Mouse (Mus musculus) testis, adult 2 months (tissue): ENCODE measurements around the gene Spata32. TPM values are rescaled to one million over a fixed set of nuclear protein-coding genes. Genes with fewer than 3 reads are reported as not detected.
A peak's percentile ranks its signal among the peaks of the same experiment; 100 is the strongest.

Source experiments
- H3K27ac ChIP-seq: fragments of 200-500 bp; 2 replicates; pipeline ENCODE4 v1.5.1; 2012; ENCODE audit warnings: low read depth, low read length; ENCODE audit not compliant: control insufficient read depth, insufficient read depth
- H3K27me3 ChIP-seq: fragments of 200-500 bp; 2 replicates; pipeline ENCODE4 v1.6.1; 2012; ENCODE audit warnings: mild to moderate bottlenecking, low read length, moderate library complexity; ENCODE audit not compliant: control insufficient read depth, insufficient read depth
- H3K36me3 ChIP-seq: fragments of 200-500 bp; 2 replicates; pipeline ENCODE4 v1.6.1; 2012; ENCODE audit warnings: mild to moderate bottlenecking, low read length; ENCODE audit not compliant: control insufficient read depth, insufficient read depth
- H3K4me1 ChIP-seq: fragments of 200-500 bp; 2 replicates; pipeline ENCODE4 v1.6.1; 2012; ENCODE audit warnings: low read length; ENCODE audit not compliant: control insufficient read depth, insufficient read depth
- H3K4me3 ChIP-seq: fragments of 200-500 bp; 2 replicates; pipeline ENCODE4 v1.5.1; 2012; ENCODE audit warnings: low read depth, mild to moderate bottlenecking, low read length, moderate library complexity, mixed read lengths; ENCODE audit not compliant: control insufficient read depth
- CTCF ChIP-seq: fragments of 200-500 bp; IDR thresholded peaks from 2 replicates; pipeline ENCODE4 v1.5.1; 2012; ENCODE audit warnings: low read depth, mild to moderate bottlenecking, inconsistent platforms, low read length, moderate library complexity; ENCODE audit not compliant: control insufficient read depth, insufficient read depth, insufficient replicate concordance
- POLR2A ChIP-seq: fragments of 200-500 bp; IDR thresholded peaks from 2 replicates; pipeline ENCODE4 v1.6.1; 2012; ENCODE audit warnings: low read depth, mild to moderate bottlenecking, inconsistent platforms, low read length, moderate library complexity; ENCODE audit not compliant: control insufficient read depth
- polyA plus RNA-seq: library from polyadenylated mRNA; depleted of rRNA; stranded (reverse); fragments of >200 nt; gene quantifications from 2 replicates; pipeline ENCODE4 v1.2.3, GENCODE M21; 2012; rRNA removed

Gene Spata32
- 142 and 168 TPM in 2 replicates for polyA plus RNA-seq

DNA sequence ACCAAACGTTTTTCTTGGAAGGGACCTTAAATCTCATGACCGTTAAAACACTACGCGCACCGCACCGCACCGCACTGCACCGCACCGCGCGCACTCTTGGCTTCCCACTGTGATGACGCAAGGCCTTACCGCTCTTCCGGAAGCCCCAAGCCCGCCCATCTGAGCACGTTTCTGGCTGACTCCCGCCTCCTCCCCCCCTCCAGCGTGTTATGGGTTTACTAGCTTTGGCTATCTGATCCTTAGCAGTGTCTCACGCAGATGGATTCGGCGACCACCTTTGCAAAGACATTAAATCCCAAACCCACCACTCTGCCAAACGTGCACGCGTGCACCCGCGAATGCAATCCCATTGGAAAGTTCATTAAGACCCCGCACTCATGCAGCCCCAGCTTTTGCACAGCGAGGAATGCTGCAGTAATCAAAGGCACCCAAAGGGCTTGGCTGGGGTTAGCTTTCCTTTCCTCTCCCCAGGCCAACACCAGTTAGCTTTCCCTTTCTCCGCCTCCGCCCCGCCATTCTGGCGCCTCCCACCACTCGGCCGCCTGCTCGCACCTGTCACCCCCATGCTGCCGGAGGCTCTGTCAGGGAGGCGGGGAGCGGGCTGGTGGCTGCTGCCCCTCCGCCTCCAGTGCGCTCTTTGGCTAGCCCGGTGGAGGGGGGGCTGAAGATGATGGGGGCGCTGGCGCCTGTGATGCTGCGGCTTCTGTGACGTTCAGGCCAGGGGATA lies at the start of gene Spata32:
Spata32 (minus strand) TSS at position 643 of the 727 bp plus-strand sequence.
- no peak for TF ChIP-seq CTCF
- peak; percentile 74; the same call in 1 of the 2 replicates for TF ChIP-seq POLR2A
- Histone ChIP-seq H3K4me1 (peaks cover 2% of the 10 kb centered on the region; the same call in 1 of the 2 replicates), H3K36me3 (no peaks in the 10 kb centered on the region), H3K27me3 (no peaks in the 10 kb centered on the region), H3K4me3 (peak within 1 kb of the TSS; percentile 78), H3K27ac (no peak within 1 kb of the TSS)

DNA sequence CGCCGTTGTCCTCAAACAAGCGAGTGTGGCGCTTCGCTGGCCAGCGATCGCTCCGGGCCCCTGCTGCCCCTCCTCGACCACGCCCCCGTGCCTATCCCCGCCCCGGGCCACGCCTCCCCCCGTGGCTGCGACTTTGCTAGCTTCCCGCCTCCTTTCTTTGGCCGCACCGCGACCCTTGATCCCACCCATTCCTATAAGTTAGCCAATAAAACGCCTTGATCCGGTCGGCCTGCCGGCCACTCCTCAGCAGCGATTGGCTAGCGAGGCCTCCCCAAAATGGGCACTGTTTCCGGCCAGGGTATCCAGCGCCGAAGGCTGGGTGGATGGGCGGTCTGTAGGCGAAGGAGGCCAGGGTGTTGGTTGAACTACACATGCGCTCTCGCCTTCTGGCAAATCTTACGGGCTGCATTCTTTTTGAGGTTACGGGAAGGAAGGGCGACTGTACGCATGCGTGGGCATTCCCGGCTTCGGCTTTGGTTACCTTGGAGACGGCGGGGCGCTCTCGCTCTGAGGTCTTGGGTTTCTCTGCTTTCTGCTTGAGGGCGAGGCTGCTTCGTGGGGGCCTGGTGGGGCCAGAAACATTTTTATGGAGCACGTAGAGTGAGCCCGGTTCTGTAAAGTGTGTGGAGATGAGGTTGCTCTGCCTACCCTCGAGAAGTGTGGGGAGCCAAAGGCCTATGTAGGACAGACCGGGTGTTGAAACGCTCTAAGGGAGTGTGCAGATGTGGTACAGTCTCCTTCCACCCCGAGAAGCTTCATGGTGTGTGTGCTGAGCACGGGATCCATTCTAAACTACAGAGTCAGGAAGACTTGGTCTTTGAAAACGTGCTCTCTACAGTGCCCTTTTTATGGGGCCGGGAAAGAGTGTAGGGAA lies 49.4 kb upstream of the Spata32 start, which contains the start of gene Map3k14:
Map3k14 (minus strand) TSS at position 127 of the 874 bp plus-strand sequence.
- H3K36me3 ChIP-seq: no peaks in the 10 kb centered on the region
- H3K4me3 ChIP-seq: peak within 1 kb of the TSS; percentile 81
- peaks cover 9% of the 10 kb centered on the region for H3K4me1 ChIP-seq
- H3K27me3 ChIP-seq: no peaks in the 10 kb centered on the region
- TF ChIP-seq CTCF: no peak
- peak; percentile 68 for TF ChIP-seq POLR2A
- peak within 1 kb of the TSS; percentile 83 for H3K27ac ChIP-seq

DNA sequence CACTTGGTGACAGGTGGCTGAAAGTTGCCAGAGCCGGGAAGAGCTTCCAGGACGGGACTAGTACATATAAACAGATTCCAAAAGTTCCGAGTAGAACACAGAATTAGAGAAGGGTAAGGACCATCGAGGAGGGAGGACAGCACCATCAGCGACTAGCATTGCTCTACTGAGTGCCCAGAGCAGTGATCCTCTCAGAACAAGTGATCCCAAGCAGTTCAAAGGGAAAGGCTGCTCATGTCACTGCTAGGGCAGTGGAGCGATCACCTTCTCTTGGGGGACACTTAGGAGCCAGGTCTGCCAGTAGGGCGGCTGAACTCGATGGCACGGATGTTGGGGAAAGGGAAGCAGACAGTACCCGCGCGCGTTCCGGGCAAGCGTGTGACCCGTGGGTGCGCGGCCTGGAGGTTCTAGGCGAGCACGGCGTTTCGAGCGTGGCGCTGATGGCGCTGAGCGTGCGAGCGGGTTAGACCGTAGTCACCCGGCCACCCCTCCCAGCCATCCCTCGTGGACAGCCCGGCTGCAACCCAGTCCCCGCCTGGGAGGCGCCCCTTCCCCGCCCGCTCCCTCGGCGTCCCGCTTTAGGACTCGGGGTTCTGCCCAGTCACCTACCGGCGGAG lies 48.6 kb upstream of the Spata32 start:
- Histone ChIP-seq H3K27ac (peak overlapping the region; percentile 61), H3K4me3 (peak overlapping the region; percentile 81), H3K36me3 (no peaks in the 10 kb centered on the region), H3K4me1 (peaks cover 9% of the 10 kb centered on the region), H3K27me3 (no peaks in the 10 kb centered on the region)
- TF ChIP-seq CTCF: 0 out of 2 replicates have a peak, but pooled peaks have one; percentile 3
- TF ChIP-seq POLR2A: no peak

DNA sequence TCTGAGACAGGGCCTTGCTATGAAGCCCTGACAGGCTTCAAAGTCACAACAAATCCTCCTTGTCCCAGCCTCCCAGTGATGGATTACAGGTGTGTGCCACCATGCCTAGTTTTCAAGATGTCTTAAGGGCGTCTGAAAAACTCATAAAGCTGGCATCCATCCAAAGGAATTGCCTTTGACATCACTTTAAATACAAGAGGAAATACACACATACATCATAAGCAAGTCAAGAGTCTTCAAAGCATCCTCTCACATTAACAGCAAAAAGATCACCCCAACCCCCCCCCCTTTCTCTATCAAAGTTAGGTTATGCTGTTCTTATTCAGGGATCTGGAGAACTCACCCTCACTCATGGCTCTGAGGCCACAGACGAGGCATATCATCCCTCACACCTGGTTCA lies 47.6 kb upstream of the Spata32 start:
- H3K36me3 ChIP-seq: no peaks in the 10 kb centered on the region
- no peak overlapping the region for H3K27ac ChIP-seq
- TF ChIP-seq POLR2A (no peak), CTCF (no peak)
- H3K4me3 ChIP-seq: no peak overlapping the region; the same call in 1 of the 2 replicates
- no peaks in the 10 kb centered on the region for H3K27me3 ChIP-seq
- peaks cover 9% of the 10 kb centered on the region for H3K4me1 ChIP-seq

DNA sequence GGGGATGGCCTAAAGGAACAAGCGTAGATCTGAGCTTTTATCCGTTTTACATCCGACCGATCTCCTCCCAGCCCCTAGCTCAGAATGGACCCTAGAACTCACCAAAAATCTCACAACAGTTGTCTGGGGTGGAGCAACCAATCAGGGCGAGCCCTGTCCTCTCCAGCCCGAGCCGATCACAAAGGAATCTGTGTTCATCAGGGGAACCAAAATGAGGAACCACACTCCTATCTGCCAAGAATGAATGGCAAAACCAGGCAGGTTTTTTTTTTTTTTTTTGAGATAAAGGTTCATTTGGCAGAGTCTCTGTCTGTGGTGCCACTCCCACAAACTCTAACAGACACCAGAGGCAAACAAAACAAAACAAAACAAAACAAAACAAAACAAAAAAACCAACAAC lies 47.0 kb upstream of the Spata32 start:
- Histone ChIP-seq H3K4me3 (no peak overlapping the region), H3K36me3 (no peaks in the 10 kb centered on the region), H3K27me3 (no peaks in the 10 kb centered on the region), H3K27ac (no peak overlapping the region), H3K4me1 (peaks cover 9% of the 10 kb centered on the region)
- TF ChIP-seq POLR2A (no peak), CTCF (no peak)

DNA sequence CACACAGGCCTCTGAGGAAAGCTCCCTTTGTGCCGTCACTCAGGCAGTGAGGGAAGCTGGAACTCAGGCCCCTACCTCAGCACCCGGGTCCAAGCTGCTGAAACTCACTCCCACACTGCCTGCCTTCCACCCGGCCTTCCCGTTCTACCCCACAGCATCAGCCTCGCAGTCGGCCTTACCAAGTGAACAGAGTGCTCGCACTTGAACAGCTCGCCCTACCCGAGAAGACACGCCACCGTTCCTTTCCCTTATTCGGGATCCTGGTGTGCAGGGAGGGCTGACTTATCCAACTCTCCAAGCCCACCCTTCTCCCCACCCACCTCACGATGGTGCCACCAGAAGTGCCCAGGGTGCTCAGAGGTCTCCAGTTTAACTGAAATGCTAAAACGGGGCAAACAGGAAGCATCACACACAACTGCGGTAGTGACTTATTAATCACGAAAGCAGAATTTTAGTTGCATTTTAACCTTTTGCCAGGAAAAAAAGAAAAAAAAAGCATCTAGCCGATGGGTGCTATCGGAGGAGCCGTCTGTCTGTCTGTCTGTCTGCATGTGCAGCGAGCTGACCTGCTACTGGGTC lies 46.3 kb upstream of the Spata32 start:
- Histone ChIP-seq H3K27ac (no peak overlapping the region), H3K4me1 (peaks cover 9% of the 10 kb centered on the region), H3K36me3 (no peaks in the 10 kb centered on the region), H3K27me3 (no peaks in the 10 kb centered on the region), H3K4me3 (no peak overlapping the region)
- no peak for TF ChIP-seq CTCF
- TF ChIP-seq POLR2A: no peak
